Comparison of ENCODE assay signal across 9 mouse cellular contexts in the genomic region with DNA sequence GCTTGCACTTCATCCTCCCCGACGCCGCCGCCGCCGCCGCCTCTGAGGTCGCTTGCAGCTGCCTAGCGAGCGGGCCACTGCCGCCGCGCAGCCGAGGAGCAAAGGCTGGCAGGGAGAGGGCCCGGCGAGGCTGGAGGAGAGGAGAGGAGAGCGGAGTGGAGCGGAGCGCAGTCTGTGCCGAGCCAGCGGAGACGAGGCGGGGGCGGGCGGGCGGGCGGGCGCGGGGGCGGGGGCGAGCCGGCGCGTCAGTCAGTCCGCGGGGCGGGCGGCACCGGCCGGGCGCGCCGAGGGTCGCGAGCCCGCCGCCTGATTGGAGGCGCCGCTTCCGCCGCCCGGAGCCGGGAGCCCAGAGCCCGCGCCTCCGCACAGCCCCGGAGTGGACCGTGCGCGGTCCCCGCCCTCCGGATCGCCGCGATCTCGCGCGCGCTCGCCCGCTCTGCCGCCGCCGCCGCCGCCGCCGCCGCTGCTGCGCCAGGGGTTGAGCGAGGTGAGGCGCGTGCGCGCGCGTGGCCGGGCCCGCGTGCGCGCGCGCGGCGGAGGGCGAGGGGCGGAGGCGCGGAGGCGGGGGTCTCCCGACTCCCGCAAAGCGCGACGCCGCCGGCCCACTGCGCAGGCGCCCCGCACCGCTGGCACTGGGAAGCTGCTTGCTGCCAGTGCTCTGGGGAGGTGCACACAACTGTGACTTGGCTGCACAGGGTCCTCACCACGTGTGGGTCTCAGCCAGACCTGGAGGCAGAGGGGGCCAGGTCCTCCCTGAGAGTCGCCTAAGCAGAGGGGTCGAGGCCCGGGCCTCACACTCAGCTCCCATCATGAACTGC. TPM values are rescaled to one million over a fixed set of nuclear protein-coding genes. Genes with fewer than 3 reads are reported as not detected.
DNase-seq lines count a peak whose midpoint lies in the region; ATAC-seq and TF ChIP-seq lines count a peak whose summit lies in the region.
"Not testable (repeated sequence)": the region's sequence is repeated elsewhere in the genome, so short reads cannot be mapped to it uniquely, and the experiment has no call there.
"Had no signal": no experiment of that assay in that cellular context is flagged by ENCODE, and none has a peak within 500 bp of the region (broad histone marks: within the 10 kb centered on the region; RNA-seq: fewer than 3 reads in every experiment).

A gene (minus strand): TSS at position 193 of the 818 bp plus-strand sequence.

- peak; percentile 14 to 19 for DNase-seq in cerebellum, adult 2 months
- DNase-seq in kidney, adult 9 months, result peak; percentile 2
- peak in 1 of 2 experiments; percentile 9 for DNase-seq in left cerebral cortex, adult 2 months (ENCODE audit: extremely low spot score in 1 of 2, low spot score in 2 of 2)
- not testable (repeated sequence) for DNase-seq in liver, embryonic 14.5 days (ENCODE audit: low read depth in 3 of 3, low spot score in 3 of 3); neural tube, embryonic 11.5 days (ENCODE audit: low spot score)
- peak; percentile 9 for DNase-seq in testis, postnatal 14 days (ENCODE audit: low spot score)

- H3K27ac ChIP-seq in cerebellum, adult 2 months (ENCODE audit: insufficient read depth, low read length); heart, embryonic 16.5 days (ENCODE audit: low read length); left cerebral cortex, adult 2 months; liver, embryonic 14.5 days; neural tube, embryonic 11.5 days (ENCODE audit: low read depth, low read length): not testable (repeated sequence)
- peak within 1 kb of the TSS; percentile 74 for H3K27ac ChIP-seq in forebrain, embryonic 13.5 days

- H3K4me1 ChIP-seq in cerebellum, adult 2 months (ENCODE audit: control insufficient read depth, insufficient read depth, low read length); forebrain, embryonic 13.5 days; heart, embryonic 16.5 days (ENCODE audit: control insufficient read depth, insufficient read depth, low read length); liver, embryonic 14.5 days (replicated peaks; ENCODE audit: control insufficient read depth in 2 of 2, insufficient read depth in 2 of 2, low read length in 1 of 2); neural tube, embryonic 11.5 days (ENCODE audit: control insufficient read depth, insufficient read depth, low read length): not testable (repeated sequence)

- intact Hi-C loops in left cerebral cortex, adult 2 months (cut with DNase I), result not testable (repeated sequence)

- not testable (repeated sequence) for TF ChIP-seq EP300 in liver, embryonic 14.5 days (IDR thresholded peaks at IDR 0.05; ENCODE audit: low read depth)

- H3K36me3 ChIP-seq in forebrain, embryonic 13.5 days (ENCODE audit: poor library complexity, severe bottlenecking); heart, embryonic 16.5 days (ENCODE audit: control insufficient read depth, insufficient read depth); liver, embryonic 14.5 days (replicated peaks; ENCODE audit: control insufficient read depth, insufficient read depth, low read depth); neural tube, embryonic 11.5 days (ENCODE audit: control insufficient read depth, insufficient read depth, low read length): not testable (repeated sequence)

- WGBS in cerebellum, adult 2 months, result 9% methylated on average over 9 of the region's 116 CpGs
- WGBS in forebrain, embryonic 13.5 days, result no CpG with 5 or more reads among the region's 116 CpGs
- 20% methylated on average over 11 of the region's 116 CpGs for WGBS in heart, embryonic 16.5 days
- 5% methylated on average over 4 of the region's 116 CpGs for WGBS in liver, embryonic 14.5 days (ENCODE audit: insufficient replicate concordance)
- 18% methylated on average over 6 of the region's 116 CpGs for WGBS in neural tube, embryonic 11.5 days

- H3K9me3 ChIP-seq in forebrain, embryonic 13.5 days (replicated peaks); heart, embryonic 16.5 days (replicated peaks; ENCODE audit: control insufficient read depth, low read length); liver, embryonic 14.5 days (ENCODE audit: control insufficient read depth, low read length); neural tube, embryonic 11.5 days (ENCODE audit: control insufficient read depth, low read length): not testable (repeated sequence)

- H3K9ac ChIP-seq in forebrain, embryonic 13.5 days, result peak within 1 kb of the TSS; percentile 48
- not testable (repeated sequence) for H3K9ac ChIP-seq in heart, embryonic 16.5 days (ENCODE audit: low read length); liver, embryonic 14.5 days (replicated peaks); neural tube, embryonic 11.5 days (ENCODE audit: low read length)

- TF ChIP-seq CTCF in cerebellum, adult 2 months (IDR thresholded peaks at IDR 0.05; ENCODE audit: borderline replicate concordance, insufficient read depth, low read depth, low read length); left cerebral cortex, adult 2 months (IDR thresholded peaks at IDR 0.05); liver, embryonic 14.5 days (IDR thresholded peaks at IDR 0.05; ENCODE audit: low read depth): not testable (repeated sequence)

- H3K4me2 ChIP-seq in forebrain, embryonic 13.5 days, result peak within 1 kb of the TSS; percentile 47
- peak within 1 kb of the TSS; percentile 46 for H3K4me2 ChIP-seq in heart, embryonic 16.5 days (ENCODE audit: low read depth, low read length)
- H3K4me2 ChIP-seq in liver, embryonic 14.5 days (ENCODE audit: low read depth), result not testable (repeated sequence)
- H3K4me2 ChIP-seq in neural tube, embryonic 11.5 days (ENCODE audit: low read depth), result peak within 1 kb of the TSS; percentile 27

- TF ChIP-seq POLR2A in cerebellum, adult 2 months (IDR thresholded peaks at IDR 0.05; ENCODE audit: borderline replicate concordance, insufficient read depth, low read length), result not testable (repeated sequence)

- H3K4me3 ChIP-seq in cerebellum, adult 2 months (replicated peaks; ENCODE audit: insufficient read depth, low read depth, low read length), result peak within 1 kb of the TSS; percentile 74
- peak within 1 kb of the TSS; percentile 39 for H3K4me3 ChIP-seq in forebrain, embryonic 13.5 days
- H3K4me3 ChIP-seq in heart, embryonic 16.5 days (ENCODE audit: low read length), result peak within 1 kb of the TSS; percentile 30
- H3K4me3 ChIP-seq in left cerebral cortex, adult 2 months, result peak within 1 kb of the TSS; percentile 37
- not testable (repeated sequence) for H3K4me3 ChIP-seq in liver, embryonic 14.5 days (ENCODE audit: insufficient read depth in 1 of 2, low read depth in 2 of 2, low read length in 2 of 2)
- H3K4me3 ChIP-seq in neural tube, embryonic 11.5 days (ENCODE audit: low read depth, low read length), result peak within 1 kb of the TSS; percentile 25

- ATAC-seq in forebrain, embryonic 13.5 days, result peak; percentile 88
- ATAC-seq in heart, embryonic 16.5 days (replicated peaks; ENCODE audit: extremely low read depth, insufficient read depth, low FRiP score), result peak; percentile 77
- ATAC-seq in liver, embryonic 14.5 days (ENCODE audit: insufficient read depth), result 0 out of 2 replicates have a peak, but pooled peaks have one; percentile 18
- peak; percentile 87 for ATAC-seq in neural tube, embryonic 11.5 days (ENCODE audit: insufficient read depth, low FRiP score, low TSS enrichment)

- not testable (repeated sequence) for H3K27me3 ChIP-seq in cerebellum, adult 2 months (ENCODE audit: control insufficient read depth, insufficient read depth, low read length); forebrain, embryonic 13.5 days; heart, embryonic 16.5 days (ENCODE audit: control insufficient read depth, insufficient read depth, low read length); liver, embryonic 14.5 days (ENCODE audit: control insufficient read depth, insufficient read depth, low read length); neural tube, embryonic 11.5 days (ENCODE audit: control insufficient read depth, insufficient read depth, low read length)

RNA-seq across cellular contexts. Expression of the gene that starts here (rescaled TPM):
- 14.9 and 17.8 TPM in 2 replicates for polyA plus RNA-seq in cerebellum, adult 2 months (2012; rRNA removed)
- polyA plus RNA-seq in forebrain, embryonic 13.5 days (2015; fragmentation: Nextera tagmentation; extraction: Ambion mirVana), result 41.7 and 43.4 TPM in 2 replicates
- polyA plus RNA-seq in heart, embryonic 16.5 days (2015; fragmentation: Nextera tagmentation; extraction: Ambion mirVana), result 1.7 and 2.0 TPM in 2 replicates
- total RNA-seq in left cerebral cortex, adult 2 months (2021), result 10 to 100 TPM; 26.3 TPM
- polyA plus RNA-seq in liver, embryonic 14.5 days (2012; rRNA removed), result 0.08 and 0.14 TPM in 2 replicates
- polyA plus RNA-seq in liver, embryonic 14.5 days (2014; fragmentation: Nextera tagmentation; extraction: Ambion mirVana), result not detected in 2 replicates
- polyA plus RNA-seq in neural tube, embryonic 11.5 days (2014; fragmentation: Nextera tagmentation; extraction: Ambion mirVana), result 29.7 and 30.0 TPM in 2 replicates
- polyA plus RNA-seq: activated CD4-positive, CD25-positive, alpha-beta regulatory T cell, adult 4 months had no signal

Comparison
In these comparisons a context has a peak if more than half of its experiments do, and no peak if none do; other contexts are left out.
1. Peak in ATAC-seq in liver, embryonic 14.5 days; RNA of the gene not detected or under 1 TPM.
2. ATAC-seq: peak in every context shown above with its lines; median percentile 88 in forebrain, embryonic 13.5 days; 87 in neural tube, embryonic 11.5 days; 77 in heart, embryonic 16.5 days; 18 in liver, embryonic 14.5 days.